Mouse (Mus musculus) common myeloid progenitor, adult 5-6 weeks (primary cell): Measurements from ENCODE around the gene Pde6b. TPM values are rescaled to one million over a fixed set of nuclear protein-coding genes. Genes with fewer than 3 reads are reported as not detected.

Experiments used
- ATAC-seq: replicated peaks from 2 replicates; pipeline ENCODE4 v1.8.0; 2016; ENCODE audit warnings: low read depth, mild to moderate bottlenecking, moderate TSS enrichment, inconsistent platforms; ENCODE audit not compliant: poor library complexity, severe bottlenecking
- total RNA-seq: library from RNA; stranded (forward); fragments of 200-1000, 187-1606 nt; gene quantifications from 2 replicates; pipeline ENCODE4 v1.2.3, GENCODE M21; 2017

The Pde6b gene
- total RNA-seq, 1 experiment from 2014 or later: not detected

DNA sequence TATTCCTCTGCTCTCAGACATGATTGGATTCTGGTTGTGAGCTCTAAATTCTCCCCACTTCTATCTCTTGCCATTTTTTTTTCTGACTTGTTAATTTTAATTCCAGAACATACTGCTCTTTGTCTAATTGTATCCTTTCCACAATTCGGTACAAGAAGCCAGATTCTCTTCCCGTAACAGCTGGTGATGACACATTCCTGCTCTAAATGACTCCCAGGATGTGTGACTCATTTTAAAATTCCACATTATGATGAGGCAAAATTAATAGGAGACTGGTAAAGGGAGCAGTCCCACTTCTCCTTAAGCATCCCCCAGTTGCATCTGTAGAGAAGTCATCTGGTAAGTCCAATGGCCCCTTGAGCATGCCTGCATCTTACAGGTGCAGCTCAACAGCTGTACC, 2.6 kb upstream of the Pde6b start:
- ATAC-seq: no peak

DNA sequence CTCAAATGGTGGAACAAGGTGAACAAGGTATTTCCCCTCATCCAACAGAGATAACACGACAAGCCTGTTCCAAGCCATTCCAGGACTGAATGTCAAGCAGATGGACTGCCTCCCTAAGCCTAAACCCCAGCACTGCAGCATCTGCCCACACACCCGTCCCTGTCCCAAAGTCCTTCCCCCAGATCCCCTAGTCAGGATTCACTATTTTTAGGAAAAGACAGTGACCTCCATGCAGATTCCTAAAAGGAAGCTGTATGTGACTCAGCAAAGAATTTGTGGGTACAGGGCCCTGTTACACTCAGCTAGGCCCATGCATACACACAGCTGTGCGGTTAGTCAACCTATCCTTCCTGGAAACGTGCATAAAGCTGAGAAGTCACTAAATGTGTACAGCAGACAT, 1.7 kb upstream of the Pde6b start:
- no peak for ATAC-seq

DNA sequence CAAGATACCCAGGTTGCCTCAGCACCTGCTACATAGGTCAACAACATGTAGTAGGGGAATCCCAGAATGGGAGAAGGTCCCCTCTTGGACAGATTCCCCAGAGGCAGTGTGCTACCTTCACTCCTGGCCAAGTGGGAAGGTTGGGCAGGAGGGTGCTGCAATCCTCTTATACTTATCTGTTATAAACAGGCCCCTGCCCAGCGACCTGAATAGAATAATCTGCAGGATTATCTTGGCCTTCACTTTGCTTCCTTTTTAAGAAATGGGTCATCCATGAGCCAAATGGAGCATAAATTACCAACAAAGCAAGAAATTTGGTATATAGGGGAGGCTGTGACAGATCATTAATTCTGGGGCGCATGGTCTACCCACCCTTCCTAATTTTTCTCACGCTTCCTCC, 1.6 kb downstream of the Pde6b start:
- no peak for ATAC-seq

DNA sequence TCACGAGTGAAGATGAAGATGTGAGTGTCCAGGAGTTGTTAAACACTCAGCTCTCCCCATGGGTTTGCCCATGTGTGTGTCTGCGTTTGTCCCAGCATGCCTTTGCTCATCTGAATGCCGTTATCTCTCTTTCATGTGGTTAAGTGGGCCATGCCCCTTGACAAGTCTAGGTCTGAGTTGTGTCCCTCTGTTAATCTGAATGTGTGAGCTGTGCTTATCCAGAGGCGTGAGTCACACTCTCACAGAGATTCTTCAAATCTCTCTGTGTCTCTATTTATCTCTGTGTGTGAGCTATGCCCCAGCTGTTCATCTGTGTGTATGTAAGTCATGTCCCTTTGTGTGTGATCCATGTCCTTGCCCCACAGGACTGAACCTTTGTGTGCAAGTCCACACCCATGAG, 15.3 kb downstream of the Pde6b start:
- ATAC-seq: no peak

DNA sequence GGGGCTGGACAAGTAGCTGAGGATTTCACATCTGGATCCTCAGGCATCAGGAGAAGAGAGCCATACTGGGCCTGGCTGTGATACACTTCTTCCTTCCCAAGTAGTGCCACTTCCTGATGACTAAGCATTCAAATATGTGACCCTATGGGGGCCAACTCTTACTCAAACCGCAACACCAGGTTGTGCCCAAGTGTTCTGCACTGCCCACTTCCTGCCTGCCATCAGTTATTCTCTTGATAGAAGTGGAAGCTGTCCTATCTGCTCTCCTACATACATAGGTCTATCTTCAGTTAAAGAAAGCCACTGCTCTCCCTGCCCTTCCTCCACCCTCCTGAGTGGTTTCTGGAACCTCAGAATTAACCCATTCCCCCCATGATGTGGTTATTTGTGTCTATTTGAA, 17.3 kb downstream of the Pde6b start:
- ATAC-seq: peak; percentile 98

DNA sequence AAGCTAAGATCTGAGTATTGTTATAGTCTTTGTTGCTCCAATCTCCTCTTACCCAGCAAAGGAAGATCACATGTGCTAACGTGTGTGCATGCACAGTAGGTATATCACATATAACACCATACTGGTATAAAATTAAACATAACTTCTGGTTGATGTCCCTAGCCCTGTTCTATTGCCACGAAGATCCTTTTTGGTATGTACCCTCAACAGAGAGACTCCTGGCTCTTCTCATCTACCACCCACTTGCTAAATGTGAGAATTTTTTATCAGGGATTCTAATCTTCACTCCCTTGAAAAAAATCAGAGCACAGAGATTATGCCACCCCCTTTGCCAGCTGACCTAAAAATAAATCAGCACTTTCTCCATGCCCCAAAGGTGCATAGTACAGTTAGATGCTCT, 18.8 kb downstream of the Pde6b start:
- ATAC-seq: no peak

DNA sequence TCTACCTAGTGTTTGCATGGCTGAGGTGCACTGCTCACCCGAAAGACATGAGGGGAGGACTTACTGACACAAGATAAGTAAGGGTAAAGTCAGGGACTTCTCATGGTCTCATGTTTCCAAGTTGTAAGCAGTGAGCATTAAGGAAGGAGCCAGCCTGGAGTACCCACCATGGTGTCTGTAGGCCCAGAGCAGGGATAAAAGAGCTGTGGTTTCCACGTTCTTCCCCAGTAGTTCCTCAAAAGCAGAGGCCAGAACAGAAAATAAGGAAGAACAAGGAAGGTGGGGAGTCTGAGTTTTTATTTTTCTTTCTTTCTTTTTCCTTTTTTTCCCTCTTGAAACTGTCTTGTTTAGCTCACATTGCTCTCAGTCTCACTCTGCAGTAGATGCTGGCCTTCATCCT, 26.5 kb downstream of the Pde6b start:
- 0 out of 2 replicates have a peak, but pooled peaks have one; percentile 56 for ATAC-seq

DNA sequence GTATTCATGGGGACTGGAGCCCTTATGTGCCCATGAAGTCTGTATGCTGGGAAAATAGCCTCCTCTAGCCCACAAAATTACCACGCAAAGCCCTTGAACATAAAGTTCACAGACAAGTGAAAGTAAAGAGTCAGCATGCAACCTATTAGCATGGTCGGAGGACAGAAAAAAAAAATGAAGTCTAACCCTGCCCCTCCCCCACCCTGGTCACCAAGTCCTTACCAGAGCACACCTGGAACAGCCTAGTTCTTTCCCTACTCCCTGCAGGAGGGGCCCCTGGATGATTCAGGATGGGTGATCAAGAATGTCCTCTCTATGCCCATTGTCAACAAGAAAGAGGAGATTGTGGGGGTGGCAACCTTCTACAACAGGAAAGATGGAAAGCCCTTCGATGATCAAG, 34.5 kb downstream of the Pde6b start:
- no peak for ATAC-seq

DNA sequence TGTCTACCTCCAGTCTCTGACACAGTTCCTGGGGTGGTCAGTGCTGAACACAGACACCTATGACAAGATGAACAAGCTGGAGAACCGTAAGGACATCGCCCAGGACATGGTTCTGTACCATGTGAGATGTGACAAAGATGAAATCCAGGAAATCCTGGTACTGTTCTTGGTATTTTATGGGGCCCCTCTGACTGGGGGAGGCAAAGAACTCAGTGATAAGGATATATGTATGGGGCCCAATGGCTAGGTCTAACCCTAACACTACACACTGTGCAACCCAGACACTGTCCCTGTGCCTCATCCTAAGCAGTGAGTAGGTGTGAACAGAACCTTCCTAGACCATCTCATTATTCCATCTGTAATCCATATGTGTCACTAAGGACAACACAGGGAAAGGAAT, 35.2 kb downstream of the Pde6b start:
- ATAC-seq: no peak

DNA sequence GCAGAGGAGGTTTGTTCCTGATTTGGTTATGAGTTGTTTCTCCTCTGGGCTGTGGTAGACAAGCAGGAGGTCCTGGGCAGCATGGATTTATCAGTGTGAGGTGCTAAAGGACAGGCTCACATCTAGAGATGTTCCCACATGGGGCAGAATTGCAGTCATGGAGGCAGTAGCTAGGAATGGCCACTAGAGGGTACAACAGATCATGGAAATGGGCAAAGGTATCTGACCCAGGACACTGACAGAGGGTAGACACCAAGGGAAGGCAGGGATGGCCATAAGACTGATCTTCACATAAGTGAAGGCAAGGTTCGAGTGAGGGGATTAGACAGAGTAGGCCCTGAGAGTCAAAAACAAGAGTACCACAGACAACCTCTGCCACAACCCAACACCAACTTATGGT, 39.0 kb downstream of the Pde6b start:
- peak; percentile 94 for ATAC-seq

DNA sequence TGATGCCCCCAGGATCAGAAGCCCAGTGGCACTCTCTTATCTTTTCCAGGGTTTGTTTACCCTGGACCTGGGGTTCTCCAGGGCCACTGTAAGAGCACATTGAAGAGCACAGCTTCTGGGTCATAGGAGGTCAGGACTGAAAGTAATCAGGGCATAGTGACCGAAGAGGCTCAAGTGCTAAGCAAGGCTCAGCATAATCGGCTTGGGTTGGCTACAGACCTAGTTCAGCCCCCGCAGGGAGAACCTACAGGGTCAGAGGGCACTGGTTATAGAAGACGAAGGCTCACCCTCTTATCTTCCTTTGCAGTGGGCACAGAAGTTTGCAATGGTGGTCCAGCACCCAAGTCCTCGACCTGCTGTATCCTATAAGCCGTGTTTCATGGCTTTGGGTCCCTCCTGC, 43.0 kb downstream of the Pde6b start:
- ATAC-seq: no peak

DNA sequence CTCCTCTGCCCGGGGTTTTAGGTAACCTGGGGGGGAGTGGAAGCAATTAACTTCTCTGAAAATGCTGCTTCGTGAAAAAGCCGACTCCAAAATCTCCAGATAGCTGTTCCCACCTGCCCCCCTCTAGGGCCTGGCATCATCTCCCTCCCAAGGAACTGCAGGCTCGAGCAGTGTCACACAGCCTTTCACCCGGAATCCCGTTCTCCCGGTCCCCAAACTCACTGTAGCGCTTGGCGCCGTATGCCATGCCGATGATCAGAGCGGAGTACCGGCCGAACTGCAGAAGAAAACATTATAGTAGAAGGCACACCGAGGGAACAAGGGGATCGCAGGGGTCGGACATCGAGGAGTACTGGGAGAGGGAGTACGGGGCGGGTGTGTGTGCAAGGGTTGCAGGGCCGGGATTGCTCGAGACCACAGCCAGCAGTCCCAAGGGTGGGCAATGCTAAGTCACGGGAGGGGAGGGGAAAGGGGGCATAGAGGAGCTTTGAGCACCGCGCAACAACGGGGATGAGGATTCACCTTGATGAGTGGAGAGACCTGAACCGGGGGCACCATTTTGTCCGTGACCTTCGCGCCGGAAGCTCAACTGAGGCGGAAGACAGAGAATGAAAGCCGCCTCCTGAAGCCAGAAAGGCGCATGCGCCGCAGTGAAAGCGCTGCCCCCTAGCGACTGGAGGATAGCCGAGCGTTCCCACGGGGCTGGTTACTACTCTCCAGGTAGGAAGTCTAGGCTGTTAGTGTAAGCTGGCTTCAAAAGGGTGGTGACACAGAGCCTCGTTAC, 45.8 kb downstream of the Pde6b start, which contains the start of gene Atp5k:
TSS of gene Atp5k (minus strand) at position 645 of the 784 bp plus-strand sequence.
- peak; percentile 98 for ATAC-seq

DNA sequence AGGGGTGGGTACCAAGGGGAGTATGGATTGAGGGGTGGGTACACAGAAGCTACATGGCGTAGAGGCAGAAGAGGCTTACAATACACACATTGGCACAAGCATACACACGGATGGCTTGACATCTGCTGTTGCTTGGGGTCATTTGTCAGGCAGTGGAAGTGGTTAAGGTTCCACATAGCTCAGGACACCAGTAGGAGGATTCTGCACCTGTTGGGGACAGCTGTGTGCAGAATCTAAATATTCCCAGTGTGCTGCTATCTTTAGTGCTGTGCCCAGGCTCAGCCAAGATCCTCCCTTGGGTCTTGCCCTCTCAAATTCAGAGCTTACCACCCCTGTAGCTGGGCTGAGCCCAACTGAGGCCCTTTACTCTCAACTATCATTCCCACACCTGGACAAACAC, 47.9 kb downstream of the Pde6b start:
- no peak for ATAC-seq

DNA sequence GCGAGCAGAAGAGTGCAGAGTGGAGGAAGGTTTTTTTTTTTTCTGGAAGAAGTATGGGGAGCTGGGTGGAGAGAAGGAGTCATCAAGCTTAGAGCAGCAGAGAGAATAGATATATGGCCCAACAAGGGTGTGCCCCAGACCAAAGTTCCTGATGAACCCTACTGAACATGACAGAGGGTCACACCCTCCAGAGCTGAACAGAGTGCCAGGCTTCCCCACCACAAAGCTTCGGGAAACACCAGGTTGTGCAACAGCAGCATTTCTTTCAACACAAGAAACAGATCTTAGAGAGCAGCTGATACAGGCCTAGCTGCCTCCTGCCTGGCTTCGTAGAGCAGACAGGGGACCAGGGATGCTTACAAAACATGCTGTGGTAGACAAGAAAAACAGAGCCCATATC, 58.8 kb downstream of the Pde6b start:
- ATAC-seq: peak; percentile 17

DNA sequence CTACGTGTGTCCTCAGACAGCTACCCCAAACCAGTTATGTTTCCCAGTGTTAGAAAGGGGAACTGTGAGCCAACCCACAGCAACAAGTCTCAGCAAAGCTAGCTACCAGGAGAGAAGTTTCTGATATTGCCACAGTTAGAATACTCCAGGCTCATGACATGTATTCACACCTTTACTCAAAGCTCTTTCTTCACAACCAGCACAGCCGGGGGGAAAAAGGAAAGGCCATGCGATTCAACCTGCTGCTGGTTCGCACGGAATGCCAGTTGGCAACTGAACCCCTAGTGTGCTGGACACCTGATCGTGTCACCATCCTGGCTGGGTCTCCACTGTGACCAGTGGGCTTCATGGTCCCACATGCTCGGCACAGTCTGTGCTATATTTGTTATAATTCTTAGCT, 59.7 kb downstream of the Pde6b start:
- ATAC-seq: 0 out of 2 replicates have a peak, but pooled peaks have one; percentile 13

DNA sequence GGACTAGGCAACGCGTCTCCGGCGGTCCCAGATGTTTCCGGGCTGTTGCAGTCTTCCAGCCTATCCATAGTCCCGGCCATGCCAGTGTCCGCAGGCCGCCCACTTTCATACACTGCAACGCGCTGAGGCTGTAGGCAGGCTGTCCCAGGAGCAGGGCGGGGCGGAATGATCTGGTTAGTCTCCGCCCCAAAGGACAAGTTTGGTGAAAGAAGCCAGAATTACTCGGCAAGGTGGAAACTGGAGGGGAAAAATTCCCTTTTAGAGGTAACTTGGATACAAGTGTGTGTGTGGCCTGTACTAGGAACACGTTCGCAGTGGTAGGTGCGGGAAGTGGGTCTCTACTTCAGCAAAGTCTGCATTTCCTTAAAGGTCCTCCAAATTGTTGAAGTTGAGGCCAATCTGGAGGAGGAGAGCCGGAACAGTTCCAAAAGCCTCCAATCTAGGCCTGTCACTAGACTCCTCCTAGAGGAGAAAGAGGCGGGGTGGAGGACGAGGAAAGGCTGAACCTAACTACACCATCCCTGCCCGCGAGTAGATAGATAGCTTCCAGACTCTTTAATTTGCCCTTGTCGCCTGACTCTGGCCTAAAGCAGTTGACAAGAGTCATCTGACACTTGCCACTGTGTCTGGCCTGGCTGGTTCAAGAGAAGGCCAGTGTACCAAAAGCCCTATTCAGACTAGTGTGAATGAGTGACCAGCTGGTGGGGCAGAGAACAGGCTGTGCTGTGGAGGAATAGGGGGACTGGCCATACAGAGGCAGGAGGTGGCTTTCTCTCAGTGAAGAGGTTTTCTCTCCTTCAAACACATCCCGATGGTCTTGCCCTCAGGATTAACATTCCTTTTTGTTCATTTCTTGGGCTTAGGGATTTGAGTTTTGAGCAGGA, 60.8 kb downstream of the Pde6b start, which contains the start of gene Mfsd7a:
TSS of gene Mfsd7a (minus strand) at position 107 of the 884 bp plus-strand sequence.
- peak; percentile 88 for ATAC-seq

DNA sequence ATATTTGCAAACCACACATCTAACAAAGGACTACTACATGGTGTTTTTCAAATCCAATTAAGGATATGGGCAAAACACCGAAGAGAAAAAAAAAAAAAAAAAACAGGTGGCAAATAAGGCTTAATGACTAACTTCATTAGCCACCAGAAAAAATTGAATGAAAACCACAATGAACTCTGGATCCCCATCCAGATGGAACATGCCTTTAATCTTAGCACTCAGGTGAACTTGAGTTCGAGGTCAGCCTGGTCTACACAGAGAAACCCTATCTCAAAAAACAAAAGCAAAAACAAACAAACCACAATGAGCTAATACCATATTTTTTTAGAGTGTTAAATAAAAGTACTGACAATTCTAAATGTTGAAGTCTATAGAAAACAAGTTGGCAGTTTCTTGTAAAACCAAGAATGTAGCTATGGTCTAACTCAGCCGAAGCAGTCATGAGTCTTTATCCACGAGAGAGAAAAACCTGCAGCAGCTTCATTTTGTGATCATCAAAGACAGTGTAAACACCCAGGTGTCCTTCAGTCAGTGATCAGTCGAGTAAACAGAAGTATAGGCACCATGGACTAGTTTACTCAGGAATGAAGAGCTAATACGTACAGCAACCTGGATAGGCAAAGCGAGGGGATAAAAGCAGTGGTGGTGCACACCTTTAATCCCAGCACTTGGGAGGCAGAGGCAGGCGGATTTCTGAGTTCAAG, 62.8 kb downstream of the Pde6b start:
- ATAC-seq: no peak

DNA sequence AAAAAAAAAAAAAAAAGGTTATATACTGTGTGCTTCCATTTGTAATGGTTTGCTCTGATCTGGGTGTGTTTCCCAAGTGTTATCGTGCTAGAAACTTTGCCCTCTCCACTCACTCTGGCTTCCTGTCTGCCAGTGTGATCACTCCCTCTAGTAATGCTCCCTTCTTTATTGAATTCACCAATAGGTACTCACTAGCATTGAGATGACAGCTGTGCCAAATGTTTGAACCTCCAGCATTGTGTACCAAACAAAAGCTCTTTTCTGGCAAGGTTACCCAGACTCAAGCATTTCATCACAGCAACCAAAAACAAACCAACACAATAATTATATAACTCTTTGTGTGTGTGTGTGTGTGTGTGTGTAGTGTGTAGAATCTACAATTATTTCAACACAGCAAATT, 63.4 kb downstream of the Pde6b start:
- ATAC-seq: no peak

DNA sequence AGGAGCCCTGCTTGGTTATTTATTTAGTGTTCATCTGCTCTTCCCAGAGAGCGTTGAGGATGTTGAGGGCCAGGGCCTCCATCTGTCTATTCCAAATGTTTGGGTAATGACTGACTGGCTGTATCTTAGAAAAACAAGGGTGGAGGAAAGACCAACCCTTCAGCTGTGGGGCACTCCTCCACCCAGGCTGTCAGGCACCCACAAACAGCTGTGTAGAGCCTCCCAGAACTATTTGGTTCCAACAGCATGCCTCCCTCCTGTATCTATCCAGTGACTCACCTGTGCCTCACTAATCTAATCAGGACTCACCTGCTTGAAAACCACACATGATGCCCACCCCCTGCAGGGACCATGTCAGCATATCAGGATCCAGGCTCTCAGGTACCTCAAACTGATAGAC, 64.2 kb downstream of the Pde6b start:
- no peak for ATAC-seq

DNA sequence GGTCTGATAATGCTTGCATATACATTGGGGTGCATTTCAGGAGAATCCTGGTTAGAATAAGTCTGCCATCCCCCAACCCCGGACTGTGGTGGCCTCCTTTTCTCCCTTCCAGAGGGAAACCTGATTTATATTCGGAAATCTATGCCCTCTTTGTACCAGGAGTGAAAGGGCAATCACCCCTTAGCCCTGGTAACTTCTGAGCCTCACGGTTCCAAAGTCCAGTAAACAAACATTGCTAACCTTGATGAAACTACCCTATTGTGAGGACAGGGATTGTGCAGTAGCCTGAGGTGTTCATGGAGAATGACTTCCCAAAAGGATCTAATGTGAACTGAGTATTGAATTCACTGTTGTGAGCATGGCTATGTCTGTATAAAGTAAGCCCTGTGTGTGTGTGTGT, 65.9 kb downstream of the Pde6b start:
- no peak for ATAC-seq

DNA sequence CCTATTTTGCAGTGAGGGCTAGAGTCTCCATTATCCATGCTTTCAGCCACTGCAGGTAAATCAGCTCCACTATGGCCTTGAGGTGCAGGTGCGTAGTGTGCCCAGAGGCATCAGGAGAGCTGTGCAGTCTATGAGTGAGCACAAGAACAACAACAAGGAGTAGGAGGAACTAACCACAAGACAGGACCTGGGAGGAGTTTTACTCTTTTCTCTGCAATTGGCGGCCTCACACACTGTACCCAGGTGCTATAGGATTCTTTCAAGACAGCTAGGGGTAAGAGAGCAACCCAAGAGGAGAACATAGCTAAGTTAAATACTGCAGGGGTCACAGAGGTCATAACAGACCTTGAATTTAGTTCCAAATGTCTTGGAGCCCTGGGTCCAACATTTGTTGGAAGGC, 70.5 kb downstream of the Pde6b start:
- no peak for ATAC-seq
